Mouse (Mus musculus): ENCODE results near the gene Tmco5.
A peak's percentile ranks its signal among the peaks of the same experiment; 100 is the strongest.

GRCm38 (mm10) chr2:116899615-116900272, 21.3 kb downstream of the Tmco5 start:
- TF ChIP-seq CTCF (IDR thresholded peaks at IDR 0.05) (peak; percentile 92), EP300 (IDR thresholded peaks at IDR 0.05) (no peak)
